Mouse (Mus musculus): Measurements from ENCODE around the gene Rab31. TPM values are rescaled to one million over a fixed set of nuclear protein-coding genes. Genes with fewer than 3 reads are reported as not detected.

The Rab31 gene
- polyA plus RNA-seq, 1 experiment from 2014 or later: 49.8 TPM

- no peaks in the 10 kb centered on the region for H3K9me3 ChIP-seq (replicated peaks)
- peak within 1 kb of the TSS; percentile 90 for H3K4me3 ChIP-seq (replicated peaks)
- peak within 1 kb of the TSS; percentile 96 for H3K9ac ChIP-seq
- peaks cover 8% of the 10 kb centered on the region; the same call in 1 of the 2 replicates for H3K36me3 ChIP-seq
- H3K4me1 ChIP-seq: peaks cover 20% of the 10 kb centered on the region
- H3K27ac ChIP-seq (replicated peaks): peak within 1 kb of the TSS; percentile 99
- peak within 1 kb of the TSS; percentile 64 for H3K4me2 ChIP-seq (replicated peaks)
- WGBS: under 1% methylated on average over 69 of the region's 81 CpGs
- no peaks in the 10 kb centered on the region for H3K27me3 ChIP-seq
- peak; percentile 88 for ATAC-seq (ENCODE audit: insufficient number of reproducible peaks, low FRiP score, low TSS enrichment, low read depth)
Measured at GRCm38 (mm10) chr17:65782551-65783141, 10.1 kb upstream of the Rab31 start, which contains the start of gene Ppp4r1. Ppp4r1 (plus strand) TSS chr17:65782573.

GRCm38 (mm10) chr17:65780970-65781369 is 8.4 kb upstream of the Rab31 start:
- no peaks in the 10 kb centered on the region for H3K27me3 ChIP-seq
- H3K9ac ChIP-seq: no peak overlapping the region
- H3K36me3 ChIP-seq: peaks cover 2% of the 10 kb centered on the region; the same call in 1 of the 2 replicates
- H3K4me3 ChIP-seq (replicated peaks): no peak overlapping the region
- no peak overlapping the region for H3K27ac ChIP-seq (replicated peaks)
- peaks cover 19% of the 10 kb centered on the region for H3K4me1 ChIP-seq
- 90% methylated on average over 2 of the region's 2 CpGs for WGBS
- ATAC-seq (ENCODE audit: insufficient number of reproducible peaks, low FRiP score, low TSS enrichment, low read depth): no peak
- H3K4me2 ChIP-seq (replicated peaks): no peak overlapping the region
- no peaks in the 10 kb centered on the region for H3K9me3 ChIP-seq (replicated peaks)

DNA sequence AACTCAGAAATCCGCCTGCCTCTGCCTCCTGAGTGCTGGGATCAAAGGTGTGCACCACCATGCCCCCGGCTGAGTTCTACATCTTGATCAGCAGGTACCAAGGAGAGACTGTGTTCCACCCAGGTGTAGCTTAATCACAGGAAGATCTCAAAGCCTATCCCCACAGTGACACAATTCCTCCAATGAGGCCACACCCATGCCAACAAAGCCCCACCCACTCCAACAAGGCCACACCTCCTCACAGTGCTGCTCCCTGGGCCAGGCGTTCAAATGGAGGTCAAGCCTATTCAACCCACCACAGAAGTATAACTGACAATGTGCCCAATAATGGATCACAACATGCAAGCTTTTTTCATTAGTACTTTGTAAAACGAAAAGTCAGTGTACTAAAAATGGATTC is 4.9 kb upstream of the Rab31 start:
- no peak for ATAC-seq (ENCODE audit: insufficient number of reproducible peaks, low FRiP score, low TSS enrichment, low read depth)
- Histone ChIP-seq H3K9me3 (replicated peaks) (no peaks in the 10 kb centered on the region), H3K4me3 (replicated peaks) (no peak overlapping the region), H3K4me1 (peaks cover 14% of the 10 kb centered on the region), H3K36me3 (no peaks in the 10 kb centered on the region), H3K4me2 (replicated peaks) (no peak overlapping the region), H3K27me3 (no peaks in the 10 kb centered on the region), H3K27ac (replicated peaks) (no peak overlapping the region), H3K9ac (no peak overlapping the region)
- WGBS: 83% methylated on average over 4 of the region's 4 CpGs

DNA sequence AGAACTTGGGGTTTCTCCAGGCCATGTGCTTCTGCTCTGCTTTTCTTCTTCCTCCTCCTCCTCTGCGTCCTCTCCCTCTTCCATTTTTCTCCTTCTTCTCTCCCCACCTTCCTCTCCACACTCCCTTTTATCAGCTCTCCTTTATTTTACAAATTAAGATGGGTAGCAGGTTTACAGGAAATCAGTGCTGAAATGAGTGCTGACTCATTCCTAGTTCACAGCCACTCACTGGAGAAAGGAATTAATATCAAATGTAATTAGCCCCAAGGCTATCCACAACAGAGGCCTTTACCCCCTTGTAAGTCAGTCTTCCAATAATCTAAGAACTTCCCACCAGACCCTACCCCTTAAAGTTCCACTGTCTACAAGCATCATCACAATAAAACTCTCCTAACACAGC is 3.7 kb upstream of the Rab31 start:
- no peak for ATAC-seq (ENCODE audit: insufficient number of reproducible peaks, low FRiP score, low TSS enrichment, low read depth)
- H3K27me3 ChIP-seq: no peaks in the 10 kb centered on the region
- H3K27ac ChIP-seq (replicated peaks): no peak overlapping the region
- H3K9me3 ChIP-seq (replicated peaks): no peaks in the 10 kb centered on the region
- 85% methylated on average over 1 of the region's 1 CpGs for WGBS
- no peak overlapping the region for H3K9ac ChIP-seq
- H3K4me2 ChIP-seq (replicated peaks): no peak overlapping the region
- no peak overlapping the region for H3K4me3 ChIP-seq (replicated peaks)
- H3K4me1 ChIP-seq: peaks cover 13% of the 10 kb centered on the region
- no peaks in the 10 kb centered on the region for H3K36me3 ChIP-seq

DNA sequence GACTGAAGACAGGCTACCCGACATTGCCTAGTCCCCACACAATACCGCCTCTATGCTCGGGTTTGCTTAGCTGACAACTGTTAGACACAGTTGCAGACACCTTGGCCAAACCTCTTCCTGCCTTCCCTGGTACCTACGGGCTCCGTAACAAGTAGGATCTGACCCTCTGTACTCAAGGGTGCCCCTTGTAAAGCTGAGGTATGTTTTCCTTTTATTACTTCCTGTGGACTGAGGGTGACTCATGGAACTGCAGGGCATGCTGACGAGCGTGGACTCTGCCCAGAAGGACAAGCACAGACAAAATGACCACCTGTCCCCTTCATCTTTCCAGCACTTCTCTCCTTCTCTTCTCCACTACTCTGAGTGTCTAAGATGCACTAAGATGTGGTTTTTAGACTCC is 1.9 kb upstream of the Rab31 start:
- no peak overlapping the region for H3K4me3 ChIP-seq (replicated peaks)
- no peaks in the 10 kb centered on the region for H3K36me3 ChIP-seq
- no peak for ATAC-seq (ENCODE audit: insufficient number of reproducible peaks, low FRiP score, low TSS enrichment, low read depth)
- no peaks in the 10 kb centered on the region for H3K9me3 ChIP-seq (replicated peaks)
- H3K27ac ChIP-seq (replicated peaks): no peak overlapping the region
- H3K9ac ChIP-seq: no peak overlapping the region
- H3K4me2 ChIP-seq (replicated peaks): no peak overlapping the region
- WGBS: 55% methylated on average over 7 of the region's 7 CpGs
- no peaks in the 10 kb centered on the region for H3K27me3 ChIP-seq
- peaks cover 19% of the 10 kb centered on the region for H3K4me1 ChIP-seq

GRCm38 (mm10) chr17:65773617-65774016 is 1.1 kb upstream of the Rab31 start:
- Histone ChIP-seq H3K4me3 (replicated peaks) (no peak overlapping the region), H3K9me3 (replicated peaks) (no peaks in the 10 kb centered on the region), H3K4me2 (replicated peaks) (no peak overlapping the region), H3K9ac (no peak overlapping the region), H3K36me3 (no peaks in the 10 kb centered on the region), H3K4me1 (peaks cover 25% of the 10 kb centered on the region), H3K27me3 (no peaks in the 10 kb centered on the region), H3K27ac (replicated peaks) (no peak overlapping the region)
- no peak for ATAC-seq (ENCODE audit: insufficient number of reproducible peaks, low FRiP score, low TSS enrichment, low read depth)
- 59% methylated on average over 4 of the region's 4 CpGs for WGBS

GRCm38 (mm10) chr17:65770982-65771915 is 1.3 kb downstream of the Rab31 start:
- ATAC-seq (ENCODE audit: insufficient number of reproducible peaks, low FRiP score, low TSS enrichment, low read depth): no peak
- Histone ChIP-seq H3K36me3 (no peaks in the 10 kb centered on the region), H3K27ac (replicated peaks) (peak overlapping the region; percentile 56; the same call in 1 of the 2 replicates), H3K9me3 (replicated peaks) (no peaks in the 10 kb centered on the region), H3K4me3 (replicated peaks) (peak overlapping the region; percentile 75), H3K9ac (peak overlapping the region; percentile 70), H3K4me1 (peaks cover 31% of the 10 kb centered on the region), H3K27me3 (no peaks in the 10 kb centered on the region), H3K4me2 (replicated peaks) (peak overlapping the region; percentile 86)
- 22% methylated on average over 17 of the region's 17 CpGs for WGBS

DNA sequence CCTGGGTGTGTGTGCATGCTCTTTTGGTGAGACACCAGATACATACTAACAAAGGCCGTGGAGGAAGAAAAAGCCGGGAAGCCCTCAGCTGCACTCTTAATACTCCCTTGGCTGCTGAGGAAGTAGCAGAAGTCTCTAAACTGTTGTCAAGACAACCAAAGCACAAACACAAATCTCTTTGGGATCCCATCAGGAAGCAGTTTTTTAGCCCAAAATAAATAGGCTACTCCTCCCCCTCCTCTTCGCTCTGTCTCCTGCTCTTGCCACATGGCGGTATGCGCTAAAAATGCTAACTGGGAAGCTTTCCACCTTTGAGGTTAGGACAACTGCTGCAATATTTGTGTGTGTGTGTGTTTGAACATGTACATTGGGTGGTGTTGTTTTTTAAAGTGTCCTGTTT is 4.1 kb downstream of the Rab31 start:
- Histone ChIP-seq H3K36me3 (no peaks in the 10 kb centered on the region; the same call in 1 of the 2 replicates), H3K4me3 (replicated peaks) (no peak overlapping the region), H3K9me3 (replicated peaks) (no peaks in the 10 kb centered on the region), H3K4me2 (replicated peaks) (no peak overlapping the region), H3K9ac (no peak overlapping the region), H3K4me1 (peaks cover 31% of the 10 kb centered on the region), H3K27me3 (no peaks in the 10 kb centered on the region), H3K27ac (replicated peaks) (no peak overlapping the region)
- 39% methylated on average over 5 of the region's 5 CpGs for WGBS
- 0 out of 2 replicates have a peak, but pooled peaks have one; percentile 11 for ATAC-seq (ENCODE audit: insufficient number of reproducible peaks, low FRiP score, low TSS enrichment, low read depth)

DNA sequence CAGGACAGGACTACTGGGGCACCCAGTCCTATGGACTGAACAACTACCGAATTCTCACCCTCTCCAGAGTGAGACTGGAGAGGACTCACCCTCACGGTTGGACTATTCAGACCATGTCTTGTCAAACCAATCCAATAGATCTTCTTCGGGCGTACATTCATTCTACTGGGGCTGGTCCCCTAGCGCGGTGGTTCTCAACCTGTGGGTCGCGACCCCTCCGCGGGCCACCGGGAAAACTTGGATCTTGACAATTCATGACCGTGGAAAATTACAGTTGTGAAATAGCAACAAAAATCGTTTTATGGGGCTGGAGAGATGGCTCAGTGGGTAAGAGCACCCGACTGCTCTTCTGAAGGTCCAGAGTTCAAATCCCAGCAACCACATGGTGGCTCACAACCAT is 9.3 kb downstream of the Rab31 start:
- no peak overlapping the region for H3K4me2 ChIP-seq (replicated peaks)
- no peak for ATAC-seq (ENCODE audit: insufficient number of reproducible peaks, low FRiP score, low TSS enrichment, low read depth)
- WGBS: 96% methylated on average over 14 of the region's 14 CpGs
- peaks cover 3% of the 10 kb centered on the region; the same call in 1 of the 2 replicates for H3K36me3 ChIP-seq
- no peak overlapping the region for H3K4me3 ChIP-seq (replicated peaks)
- H3K27ac ChIP-seq (replicated peaks): no peak overlapping the region
- no peak overlapping the region for H3K9ac ChIP-seq
- no peaks in the 10 kb centered on the region for H3K27me3 ChIP-seq
- H3K4me1 ChIP-seq: peaks cover 2% of the 10 kb centered on the region
- no peaks in the 10 kb centered on the region for H3K9me3 ChIP-seq (replicated peaks)

DNA sequence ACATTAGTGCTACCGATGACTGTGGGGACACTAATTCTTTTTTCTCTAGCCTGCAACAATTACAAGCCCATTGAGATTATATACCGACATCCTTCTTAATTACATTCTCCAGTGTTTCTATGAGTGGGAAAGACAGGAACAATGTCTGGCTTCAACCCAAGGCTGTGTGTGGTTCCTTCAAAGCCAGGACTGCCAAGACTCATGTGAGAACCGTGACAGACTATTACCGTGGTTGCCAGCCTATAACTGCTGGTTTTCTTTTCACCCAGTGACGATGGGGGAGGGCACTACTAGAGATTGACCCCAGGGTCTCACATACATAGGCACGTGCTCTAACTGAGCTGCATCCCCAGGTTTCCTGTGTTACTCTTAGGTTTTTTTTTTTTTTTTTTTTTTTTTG is 15.4 kb downstream of the Rab31 start:
- 0 out of 2 replicates have a peak, but pooled peaks cover 3% of the 10 kb centered on the region for H3K36me3 ChIP-seq
- no peak overlapping the region for H3K4me3 ChIP-seq (replicated peaks)
- ATAC-seq (ENCODE audit: insufficient number of reproducible peaks, low FRiP score, low TSS enrichment, low read depth): no peak
- no peak overlapping the region for H3K4me2 ChIP-seq (replicated peaks)
- no peak overlapping the region for H3K9ac ChIP-seq
- no peaks in the 10 kb centered on the region for H3K4me1 ChIP-seq
- WGBS: 47% methylated on average over 6 of the region's 6 CpGs
- H3K9me3 ChIP-seq (replicated peaks): 0 out of 2 replicates have a peak, but pooled peaks cover 7% of the 10 kb centered on the region
- no peak overlapping the region for H3K27ac ChIP-seq (replicated peaks)
- no peaks in the 10 kb centered on the region for H3K27me3 ChIP-seq

- Histone ChIP-seq H3K27me3 (no peaks in the 10 kb centered on the region), H3K36me3 (0 out of 2 replicates have a peak, but pooled peaks cover 3% of the 10 kb centered on the region), H3K9me3 (replicated peaks) (0 out of 2 replicates have a peak, but pooled peaks cover 7% of the 10 kb centered on the region), H3K9ac (no peak overlapping the region), H3K4me2 (replicated peaks) (no peak overlapping the region), H3K4me1 (no peaks in the 10 kb centered on the region), H3K4me3 (replicated peaks) (no peak overlapping the region), H3K27ac (replicated peaks) (no peak overlapping the region)
- WGBS: 85% methylated on average over 3 of the region's 3 CpGs
- no peak for ATAC-seq (ENCODE audit: insufficient number of reproducible peaks, low FRiP score, low TSS enrichment, low read depth)
Measured at GRCm38 (mm10) chr17:65755857-65756256, 16.7 kb downstream of the Rab31 start.
